Mouse (Mus musculus) testis, postnatal 14 days (tissue): ENCODE results near the gene Wdfy3.
"Not testable (repeated sequence)": the region's sequence is repeated elsewhere in the genome, so short reads cannot be mapped to it uniquely, and the experiment has no call there.

ENCODE experiments used
- DNase-seq: peaks from one replicate; pipeline ENCODE4 v3.0.0; 2021; ENCODE audit warnings: low spot score

Wdfy3 gene

GRCm38 (mm10) chr5:101945731-101946130 lies 124.0 kb downstream of the Wdfy3 start:
- DNase-seq, result no peak

DNA sequence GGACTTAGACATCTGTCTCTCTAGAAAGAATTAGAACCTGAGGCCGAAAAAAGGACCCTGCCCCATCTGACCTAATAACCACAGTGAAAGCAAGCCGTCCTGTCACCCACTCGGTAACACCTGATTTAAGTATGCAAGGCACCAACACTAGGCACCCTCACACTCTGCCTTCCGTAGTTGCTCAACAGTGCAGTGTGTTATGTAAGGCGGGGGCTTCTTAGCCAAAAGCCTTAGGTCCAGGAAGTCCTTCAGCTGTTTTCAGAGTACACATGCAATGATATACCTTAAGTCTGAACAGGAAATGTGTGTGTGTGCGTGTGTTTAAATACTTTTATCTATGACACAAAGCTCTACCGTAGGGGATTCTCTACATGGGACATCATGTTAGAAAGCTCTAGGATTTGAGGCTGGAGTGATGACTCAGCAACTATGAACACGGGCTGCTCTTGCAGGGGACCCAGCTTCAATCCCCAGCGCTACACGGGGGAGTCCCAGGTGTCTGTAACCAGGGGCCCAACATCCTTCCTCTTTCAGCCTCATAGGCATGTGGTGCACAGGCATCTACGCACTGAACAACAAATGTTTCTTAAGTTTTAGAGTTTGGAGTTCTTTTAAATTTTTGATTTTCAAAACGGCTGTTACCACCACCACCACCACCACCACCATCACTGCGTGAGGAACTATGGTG lies 131.7 kb downstream of the Wdfy3 start:
- DNase-seq, result no peak

- DNase-seq, result no peak
Measured at GRCm38 (mm10) chr5:101937362-101937761, 132.4 kb downstream of the Wdfy3 start.

DNA sequence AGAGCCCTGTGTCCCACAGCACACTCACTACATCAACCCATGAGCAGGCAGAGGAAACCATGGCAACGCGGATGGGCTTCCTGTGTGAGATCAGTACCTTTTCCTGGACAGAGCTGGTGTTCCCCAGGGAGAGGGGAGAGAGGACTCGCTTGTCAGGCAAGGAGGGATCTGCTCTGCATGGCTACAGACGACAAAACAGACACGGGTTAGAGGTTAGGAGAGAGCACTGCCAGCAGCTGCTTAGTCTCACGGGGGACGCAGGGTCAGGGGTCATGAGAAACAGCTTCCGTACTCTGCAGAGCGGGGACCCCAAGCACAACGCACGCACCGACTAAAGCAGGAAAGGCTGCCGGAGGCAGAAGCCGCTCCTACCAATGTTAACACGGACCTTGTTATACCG lies 133.8 kb downstream of the Wdfy3 start:
- DNase-seq, result no peak

DNA sequence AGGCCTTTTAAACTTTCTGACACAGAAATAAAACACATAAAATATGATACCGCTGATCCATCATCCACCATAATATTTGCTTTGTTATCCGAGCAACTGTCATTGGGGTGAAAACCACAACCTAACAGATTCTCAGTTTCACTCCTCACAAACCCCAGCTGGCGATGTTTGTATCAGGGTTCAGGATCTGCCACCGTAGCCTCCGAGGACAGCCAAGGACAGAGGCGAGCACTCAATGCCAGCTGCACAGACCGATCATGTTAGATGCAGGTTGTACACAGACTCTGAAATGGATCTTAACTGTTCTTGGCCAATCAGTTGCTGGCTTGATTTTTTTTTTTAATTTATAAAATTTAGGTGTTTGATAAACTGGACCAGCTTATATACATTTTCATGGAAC lies 135.1 kb downstream of the Wdfy3 start:
- no peak for DNase-seq

- no peak for DNase-seq
Measured at GRCm38 (mm10) chr5:101932971-101933810, 136.5 kb downstream of the Wdfy3 start.

DNA sequence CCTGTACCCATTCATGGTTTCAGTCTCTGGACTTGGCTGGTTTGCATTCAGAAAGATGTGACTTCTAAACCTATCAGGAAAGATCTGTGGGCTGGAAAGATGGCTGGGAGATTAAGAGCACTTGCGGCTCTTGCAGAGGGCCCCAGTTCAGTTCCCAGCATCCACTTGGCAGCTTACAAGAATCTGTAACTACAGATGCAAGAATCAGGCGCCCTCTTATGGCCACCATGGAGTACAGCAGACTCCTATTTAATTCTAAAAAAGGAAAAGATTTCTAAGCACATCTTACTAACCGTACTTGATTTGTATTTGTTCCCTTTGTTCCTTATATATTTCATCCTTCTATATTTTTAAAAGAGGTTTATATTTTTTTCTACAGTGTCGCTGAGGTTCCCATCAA lies 137.7 kb downstream of the Wdfy3 start:
- no peak for DNase-seq

DNA sequence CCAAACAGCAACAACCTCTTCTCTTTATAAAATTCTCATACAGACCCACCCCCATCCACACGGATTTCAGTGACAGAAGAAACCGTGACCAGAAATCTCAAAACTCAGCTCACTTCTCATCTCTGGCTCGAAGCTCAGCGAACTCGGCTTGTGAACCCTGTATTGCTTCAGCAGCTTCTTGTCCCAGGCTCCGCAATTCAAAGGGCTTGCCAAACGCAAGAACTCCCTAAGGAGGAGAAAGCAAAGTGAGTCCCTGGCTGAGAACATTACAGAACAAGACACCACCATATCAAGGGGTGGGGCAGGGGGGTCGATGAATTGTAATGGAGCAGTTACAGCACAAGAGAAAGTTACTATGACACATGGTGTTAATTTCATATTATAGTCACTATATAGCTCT lies 143.4 kb downstream of the Wdfy3 start:
- DNase-seq, result no peak

DNA sequence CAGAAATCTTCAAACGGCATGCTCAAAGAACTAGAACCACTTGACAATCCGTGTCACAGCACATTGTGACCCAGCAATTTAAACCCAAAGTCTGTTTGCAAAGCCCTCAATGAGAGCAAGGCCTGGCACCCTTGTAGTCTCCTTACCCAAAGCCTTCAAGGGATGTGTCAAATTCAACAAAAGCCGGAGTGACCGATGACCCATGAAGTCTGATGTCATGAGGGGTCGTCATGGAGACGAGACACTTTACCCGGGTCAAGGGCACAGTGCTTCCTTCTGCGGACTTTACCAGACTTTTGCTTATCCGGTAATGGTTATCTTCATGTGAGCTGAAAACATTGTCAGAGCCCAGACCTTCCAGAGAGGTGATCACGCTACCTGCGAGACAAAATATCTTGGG lies 146.0 kb downstream of the Wdfy3 start:
- DNase-seq, result no peak

- DNase-seq, result no peak
Measured at GRCm38 (mm10) chr5:101919559-101919958, 150.2 kb downstream of the Wdfy3 start.

- no peak for DNase-seq
Measured at GRCm38 (mm10) chr5:101909468-101909867, 160.3 kb downstream of the Wdfy3 start.

DNA sequence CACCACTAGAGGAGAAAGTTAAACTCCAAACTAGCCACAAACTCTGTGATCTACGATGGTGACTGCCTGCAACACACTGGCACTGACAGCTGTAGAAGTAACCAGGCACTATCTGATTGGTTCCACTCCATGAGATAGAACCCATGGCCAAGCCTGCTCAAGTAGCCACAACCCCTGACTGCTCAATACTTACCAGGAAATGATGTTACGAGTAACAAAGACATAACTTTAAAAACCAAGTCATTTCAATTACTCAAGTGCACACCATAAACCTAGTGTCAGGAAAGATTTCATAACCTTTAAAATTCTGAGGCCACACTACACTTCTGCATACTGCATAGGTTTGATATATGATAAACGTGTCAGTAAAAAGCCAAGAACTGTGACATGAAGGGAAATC lies 164.1 kb downstream of the Wdfy3 start:
- DNase-seq, result no peak

DNA sequence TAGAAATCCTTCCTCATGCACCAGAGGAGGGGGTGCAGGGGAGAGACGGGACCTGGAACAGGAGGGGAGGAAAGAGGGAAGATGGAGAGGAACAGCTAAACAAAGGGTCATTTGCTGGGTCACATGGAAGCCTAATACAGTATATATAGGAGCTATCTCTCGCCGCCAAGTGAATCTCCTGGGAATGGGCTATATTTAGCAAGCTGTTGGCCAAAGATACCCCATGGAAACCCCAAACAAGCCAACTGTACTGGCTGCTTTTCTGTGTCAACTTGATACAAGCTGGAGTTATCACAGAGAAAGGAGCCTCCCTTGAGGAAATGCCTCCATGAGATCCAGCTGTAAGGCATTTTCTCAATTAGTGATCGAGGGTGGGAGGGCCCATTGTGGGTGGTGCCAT lies 164.9 kb downstream of the Wdfy3 start:
- not testable (repeated sequence) for DNase-seq

DNA sequence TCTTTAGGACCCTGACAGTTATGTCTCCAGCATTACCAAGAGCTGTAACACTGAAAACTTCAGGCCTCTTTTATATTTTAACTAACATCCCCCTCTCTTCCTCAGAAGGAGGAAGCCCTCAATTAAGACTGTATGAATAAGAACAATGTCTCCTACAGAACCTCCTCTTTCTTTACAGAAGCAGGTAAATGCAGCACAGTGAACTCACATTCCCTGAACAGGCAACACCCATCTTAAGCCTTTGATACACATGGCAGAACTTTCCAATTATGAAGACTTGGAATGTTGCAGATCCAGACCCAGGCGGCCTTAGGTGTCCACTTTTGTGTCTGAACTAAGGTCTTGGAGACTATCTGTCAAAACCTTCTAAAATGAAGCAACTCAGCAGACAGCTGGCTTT lies 167.0 kb downstream of the Wdfy3 start:
- no peak for DNase-seq

GRCm38 (mm10) chr5:101899981-101900380 lies 169.7 kb downstream of the Wdfy3 start:
- no peak for DNase-seq

DNA sequence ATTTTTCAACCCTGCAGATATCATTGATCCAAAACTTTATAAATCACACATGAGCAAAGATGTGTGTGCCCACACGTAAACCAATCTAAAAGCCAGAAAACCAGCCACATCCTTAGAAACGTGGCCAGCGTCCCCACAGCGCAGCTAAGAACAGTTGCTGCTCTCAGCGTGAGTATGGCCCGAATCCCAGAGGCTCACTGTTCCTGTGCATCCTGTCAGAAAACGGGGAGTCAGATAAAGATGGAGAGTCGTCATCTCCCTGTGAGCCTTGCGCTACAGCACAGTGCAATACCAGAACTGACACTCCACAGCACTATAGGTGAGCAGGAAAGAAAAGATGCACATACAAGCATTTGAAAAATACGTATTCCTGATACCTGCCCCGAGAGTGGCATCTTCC lies 172.9 kb downstream of the Wdfy3 start:
- no peak for DNase-seq

- no peak for DNase-seq
Measured at GRCm38 (mm10) chr5:101895717-101896645, 173.7 kb downstream of the Wdfy3 start.

GRCm38 (mm10) chr5:101895119-101895518 lies 174.6 kb downstream of the Wdfy3 start:
- no peak for DNase-seq

- DNase-seq, result no peak
Measured at GRCm38 (mm10) chr5:101893820-101894515, 175.8 kb downstream of the Wdfy3 start.

- DNase-seq, result no peak
Measured at GRCm38 (mm10) chr5:101891694-101892416, 177.9 kb downstream of the Wdfy3 start.

DNA sequence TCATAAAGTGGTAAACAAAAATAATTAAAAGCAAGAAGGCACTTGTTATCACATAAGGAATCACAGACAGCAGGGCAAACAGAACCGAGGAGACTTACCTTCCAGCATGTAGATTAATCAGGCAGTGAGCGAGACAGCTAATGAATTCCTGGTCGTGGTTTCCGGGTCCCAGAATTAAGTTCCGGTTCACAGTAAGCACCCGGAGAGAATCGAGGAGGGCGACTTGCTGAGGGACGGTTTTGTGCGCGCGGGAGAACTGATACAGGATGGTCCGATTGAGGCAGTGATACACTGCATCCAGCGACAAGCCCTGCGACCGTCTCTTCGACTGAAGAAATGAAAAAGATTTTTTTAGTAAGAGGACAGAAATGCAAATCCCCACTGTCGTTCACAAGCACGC lies 181.7 kb downstream of the Wdfy3 start:
- DNase-seq, result no peak
